In the genomic region with DNA sequence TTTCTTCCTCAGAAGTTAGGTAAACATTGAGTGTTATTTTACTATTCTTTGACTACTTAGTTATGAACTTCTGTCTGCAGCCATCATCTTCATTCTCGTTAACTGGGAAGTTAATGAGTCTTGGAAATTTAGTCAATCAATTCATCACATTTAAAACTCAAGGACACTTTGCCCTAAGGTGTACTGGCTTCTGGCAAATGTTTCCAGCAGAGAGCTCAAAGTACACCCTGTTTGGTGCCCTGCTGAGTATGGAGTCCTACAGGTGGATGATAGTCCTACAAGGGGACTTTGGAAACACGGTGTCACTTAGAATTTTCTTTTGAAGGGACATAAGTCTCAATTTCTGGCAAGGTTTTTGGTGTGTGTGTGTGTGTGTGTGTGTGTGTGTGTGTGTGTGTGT, we compare ENCODE assay signal across 10 mouse cellular contexts.
"Had no signal": no experiment of that assay in that cellular context is flagged by ENCODE, and none has a peak within 500 bp of the region (broad histone marks: within the 10 kb centered on the region; RNA-seq: fewer than 3 reads in every experiment).

No protein-coding gene starts in this region.

- H3K27me3 ChIP-seq: intestine, embryonic 15.5 days; liver, embryonic 13.5 days; megakaryocyte, embryonic 14.5 days had no signal

- H3K4me1 ChIP-seq: intestine, embryonic 15.5 days had no signal

- H3K36me3 ChIP-seq: intestine, embryonic 15.5 days; liver, embryonic 13.5 days had no signal

- DNase-seq: layer of hippocampus, adult 9-11 months; liver, embryonic 13.5 days; lung, adult 2 months; lung, postnatal 36 days; midbrain, embryonic 14.5 days; thymus, postnatal 25 days had no signal

- ATAC-seq: hindbrain, embryonic 16.5 days; intestine, embryonic 15.5 days had no signal

- H3K4me3 ChIP-seq: intestine, embryonic 15.5 days; liver, embryonic 13.5 days; megakaryocyte, embryonic 14.5 days had no signal

- H3K27ac ChIP-seq: intestine, embryonic 15.5 days; liver, embryonic 13.5 days had no signal

- H3K9me3 ChIP-seq: intestine, embryonic 15.5 days; liver, embryonic 13.5 days; megakaryocyte, embryonic 14.5 days had no signal

- H3K4me2 ChIP-seq: intestine, embryonic 15.5 days; liver, embryonic 13.5 days; midbrain, embryonic 11.5 days had no signal

- H3K9ac ChIP-seq: intestine, embryonic 15.5 days; liver, embryonic 13.5 days had no signal
